Mouse (Mus musculus): ENCODE data around the gene Klhdc8b.

The Klhdc8b gene

DNA sequence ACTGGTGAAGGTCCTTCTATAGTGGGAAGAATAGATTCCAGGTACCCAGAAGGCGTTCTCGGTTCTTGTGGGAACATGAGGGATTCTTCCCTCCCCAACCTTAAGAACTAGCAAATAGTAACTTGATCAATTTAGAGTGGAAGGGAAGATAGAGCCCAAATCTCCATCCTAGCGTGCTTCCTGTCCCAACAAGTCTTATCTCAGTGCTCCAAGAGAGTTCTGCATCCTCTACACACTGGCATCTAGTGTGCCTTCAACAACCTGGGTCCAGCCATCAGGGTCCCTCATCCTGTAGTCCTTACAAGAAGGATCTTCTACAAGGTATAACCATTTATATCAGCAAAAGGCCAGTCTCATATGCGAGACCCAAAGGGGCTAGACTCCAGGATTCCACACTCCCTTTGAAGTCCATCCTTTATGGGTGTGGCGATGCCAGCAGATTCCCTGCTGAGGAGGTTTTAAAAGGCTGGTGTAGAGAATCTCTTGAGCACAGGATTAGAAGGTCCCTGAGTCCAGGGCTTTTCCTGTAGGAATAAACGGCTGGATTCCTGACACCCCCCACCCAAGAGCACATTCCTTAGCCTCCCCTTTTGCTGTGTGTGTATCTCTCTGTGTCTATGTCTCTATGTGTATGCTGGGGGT, 9.7 kb downstream of the Klhdc8b start:
- DNase-seq (ENCODE audit: low spot score) = peak; percentile 51

DNA sequence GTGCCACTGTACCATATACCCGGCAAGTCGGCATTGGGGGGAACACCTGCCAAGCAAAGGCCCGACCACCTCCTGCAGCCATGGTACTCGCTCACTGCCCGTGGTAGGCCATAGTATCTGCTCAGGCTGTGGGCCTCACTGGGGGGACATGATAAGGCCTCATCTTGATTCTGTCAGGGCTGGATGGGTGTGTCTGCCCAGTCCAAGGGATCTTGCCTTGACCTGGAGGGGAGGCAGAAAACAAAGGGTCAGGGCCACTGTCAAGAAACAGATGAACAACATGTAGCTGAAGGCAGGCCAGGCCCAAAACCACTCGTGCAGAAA, 10.2 kb downstream of the Klhdc8b start:
- no peak for DNase-seq (ENCODE audit: low spot score)

DNA sequence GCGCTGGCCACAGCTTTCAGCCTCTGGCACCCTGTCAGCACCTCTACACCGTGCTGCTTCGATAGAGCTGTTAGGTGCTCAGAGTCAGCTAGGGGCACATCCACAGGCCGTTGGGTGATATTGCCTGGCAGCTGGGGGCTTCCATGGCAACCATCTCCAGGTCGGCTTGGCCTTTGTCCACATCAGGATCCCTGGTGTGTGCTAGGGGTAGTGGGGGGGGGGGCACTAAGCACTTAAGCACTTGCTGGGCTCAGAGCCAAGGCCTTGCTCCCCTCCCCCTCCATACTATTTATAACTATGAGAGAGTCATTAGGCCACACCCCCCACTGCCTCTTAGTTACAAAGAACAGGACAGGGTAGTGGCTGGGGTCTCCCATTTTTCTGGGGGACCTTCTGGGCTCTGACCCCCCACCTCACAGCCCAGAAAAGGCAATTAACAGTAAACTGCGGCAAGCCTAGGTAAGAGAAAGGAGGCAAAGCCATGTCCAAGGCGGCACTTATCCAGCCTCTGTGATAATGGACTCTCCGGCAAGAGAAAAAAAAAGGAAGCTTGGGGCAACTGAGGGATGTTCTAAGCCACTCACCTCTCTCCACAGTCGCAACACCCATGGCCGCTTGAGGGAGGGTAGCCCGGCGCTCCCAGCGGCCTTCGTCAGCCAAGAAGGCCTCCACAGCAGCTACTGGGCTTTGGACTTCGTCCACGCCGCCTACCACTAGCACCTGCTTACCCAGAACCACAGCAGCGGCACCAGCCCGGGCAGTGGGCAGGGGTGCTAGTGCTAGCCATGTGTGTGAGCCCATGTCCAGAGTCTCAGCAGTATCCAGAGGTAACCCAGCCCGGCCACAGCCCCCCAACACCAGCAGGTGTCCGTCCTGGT, 10.8 kb downstream of the Klhdc8b start:
- peak; percentile 87 for DNase-seq (ENCODE audit: low spot score)

DNA sequence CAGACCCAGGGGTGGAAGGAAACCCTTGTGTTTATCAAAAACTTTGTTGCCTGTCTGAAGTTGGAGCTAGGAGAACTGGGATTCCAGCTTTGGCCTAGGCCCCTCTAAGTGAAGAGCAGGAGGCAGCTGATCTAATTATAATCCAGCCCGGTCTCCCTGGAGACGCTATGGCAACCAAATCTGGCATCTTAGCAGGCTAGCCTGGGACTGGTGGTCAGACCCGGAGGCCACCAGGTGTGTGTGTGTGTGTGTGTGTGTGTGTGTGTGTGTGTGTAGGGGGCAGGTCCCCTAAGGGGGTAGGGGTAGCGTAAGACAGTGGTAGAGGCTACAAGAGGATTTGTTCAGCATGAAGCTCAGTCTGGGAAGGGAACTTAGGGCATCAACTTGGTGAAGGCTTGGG, 11.5 kb downstream of the Klhdc8b start:
- DNase-seq (ENCODE audit: low spot score) = peak; percentile 93

DNA sequence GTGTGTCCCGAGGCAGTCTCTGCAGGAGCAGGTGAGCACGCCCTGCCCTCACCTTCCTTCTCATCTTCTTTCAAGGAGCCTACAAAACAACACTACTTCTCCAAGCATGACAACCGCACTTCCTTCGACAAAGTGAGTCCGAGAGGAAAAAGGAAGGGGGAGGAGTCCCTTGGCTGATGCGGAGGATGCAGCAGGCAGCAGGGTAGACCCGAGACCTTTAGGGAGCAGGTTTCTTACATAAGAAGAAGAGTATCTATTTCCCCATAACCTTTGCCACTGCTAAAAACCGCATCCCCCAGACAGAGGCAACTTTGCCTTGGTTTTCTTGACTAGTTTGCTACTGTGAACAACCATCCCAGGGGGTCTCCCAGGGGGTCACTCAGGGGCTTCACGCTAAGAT, 16.3 kb downstream of the Klhdc8b start:
- DNase-seq (ENCODE audit: low spot score) = no peak

DNA sequence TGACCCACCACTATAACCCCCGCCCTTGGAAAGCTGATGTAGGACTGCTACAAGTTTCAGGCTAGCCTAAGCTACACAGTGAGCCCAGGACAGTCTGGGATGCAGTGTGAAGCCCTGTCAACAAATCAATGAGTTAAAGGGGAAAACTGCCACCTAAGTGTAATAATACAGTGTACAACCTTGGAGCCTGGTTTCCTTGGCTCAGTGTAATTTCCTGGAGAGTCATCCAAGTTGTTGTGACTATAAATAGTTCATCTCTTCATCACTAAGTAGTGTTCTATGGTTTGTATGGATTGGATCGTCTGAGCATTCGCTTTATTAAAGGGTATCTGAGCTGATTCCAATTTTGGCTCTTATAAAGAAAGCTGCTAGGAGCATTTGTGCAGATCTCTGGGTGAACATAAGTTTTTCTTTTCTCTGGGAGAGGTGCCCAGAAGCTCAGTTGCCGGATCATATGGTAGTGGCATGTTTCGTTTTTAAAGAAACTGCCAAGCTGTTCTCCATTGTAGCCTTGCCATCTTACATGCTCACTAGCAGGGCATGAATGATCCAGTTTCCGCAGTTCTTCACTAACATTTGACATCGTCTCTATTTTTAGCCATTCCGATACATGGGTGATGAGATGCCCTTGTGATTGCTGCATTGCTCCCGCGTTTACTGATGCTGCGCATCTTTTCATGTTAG, 20.0 kb downstream of the Klhdc8b start:
- DNase-seq (ENCODE audit: low spot score) = no peak

DNA sequence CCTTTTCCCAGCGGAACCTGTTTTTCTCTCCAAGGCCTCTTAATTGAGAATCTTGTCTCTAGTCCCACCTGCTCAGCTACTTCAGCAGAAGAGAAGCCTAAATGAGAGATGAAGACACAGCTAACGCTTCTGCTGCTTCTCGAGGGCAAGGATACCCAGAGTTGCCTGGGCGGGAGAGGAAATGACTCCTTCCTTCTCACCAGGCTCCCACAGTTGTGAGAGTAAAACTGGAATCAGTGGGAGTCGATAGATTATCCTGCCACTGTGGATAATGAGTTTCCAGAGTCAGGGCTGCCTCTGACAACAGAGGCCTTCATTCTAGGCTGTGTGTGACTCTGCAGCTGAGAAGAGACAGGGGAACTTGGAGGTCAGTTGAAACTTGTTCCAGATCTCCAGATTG, 20.9 kb downstream of the Klhdc8b start:
- no peak for DNase-seq (ENCODE audit: low spot score)

DNA sequence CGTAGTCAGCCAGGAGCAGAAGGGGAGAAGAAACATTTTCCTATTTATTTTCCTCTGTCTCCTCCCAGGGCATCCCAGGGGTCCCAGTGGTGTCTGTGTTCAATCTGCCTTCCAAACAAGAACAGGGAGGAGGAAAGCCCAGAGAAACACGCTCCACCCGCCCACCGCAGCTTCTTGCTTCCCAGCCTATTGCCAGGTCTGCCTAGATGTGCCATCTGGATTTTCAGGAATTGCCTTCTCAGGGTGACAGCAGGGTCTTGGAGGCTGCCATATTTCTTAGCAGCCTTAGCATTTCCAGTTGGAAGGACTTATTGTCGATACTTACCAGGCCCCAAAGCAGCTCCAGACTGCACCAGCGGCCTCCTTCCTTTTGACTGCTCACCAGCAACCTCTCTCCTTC, 22.2 kb downstream of the Klhdc8b start:
- no peak for DNase-seq (ENCODE audit: low spot score)

DNA sequence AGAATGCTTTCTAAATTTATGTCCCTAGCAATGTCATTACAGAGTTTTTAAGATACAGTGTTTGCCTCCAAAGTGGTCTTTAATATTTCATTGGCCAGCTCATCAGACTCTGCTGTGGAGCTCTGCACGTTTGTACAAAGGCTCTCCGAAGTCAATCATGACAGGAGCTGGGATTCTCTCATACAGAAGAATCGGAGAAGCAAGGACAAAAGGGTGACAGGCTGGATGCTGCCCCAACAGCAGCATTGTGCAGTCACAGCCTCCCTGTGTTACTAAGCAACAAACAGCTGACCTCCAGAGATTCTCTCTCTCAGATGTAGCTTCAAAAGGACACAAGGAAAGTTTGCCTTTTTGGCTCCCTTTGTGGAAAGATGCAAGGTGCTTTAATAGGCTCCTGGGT, 25.2 kb downstream of the Klhdc8b start, which contains the start of gene BC048562:
BC048562 (plus strand) TSS at position 301 of the 400 bp plus-strand sequence.
- DNase-seq (ENCODE audit: low spot score) = no peak

DNA sequence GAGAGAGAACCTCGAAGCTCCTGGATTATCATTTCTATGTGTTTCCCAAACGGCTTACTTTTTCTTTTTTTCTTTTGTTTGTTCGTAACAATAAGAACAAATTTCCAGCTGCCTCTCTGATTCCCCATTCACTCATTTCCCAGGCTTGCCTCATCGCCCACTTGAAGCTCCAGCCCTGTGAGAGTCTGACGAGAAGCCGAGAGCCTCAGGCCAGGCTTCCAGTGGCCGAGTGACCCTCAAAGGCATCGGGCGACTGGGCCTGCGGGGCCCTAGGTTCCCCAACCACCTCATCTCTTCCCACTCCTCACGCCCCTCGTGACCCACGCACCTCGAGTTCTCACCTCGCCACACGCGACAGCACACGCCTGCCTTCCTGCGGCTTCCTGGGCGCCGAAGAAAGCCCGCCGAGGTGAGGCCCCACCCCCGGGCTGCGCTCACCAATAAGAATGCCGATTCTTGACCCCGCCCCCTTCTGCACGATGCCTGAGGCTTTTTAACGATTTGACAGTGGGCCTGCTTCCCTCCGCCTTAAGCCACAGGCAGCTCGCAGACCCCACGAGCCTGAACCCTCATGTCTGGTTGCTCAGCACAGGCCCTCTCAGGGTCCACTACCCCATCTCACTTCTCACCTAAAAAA, 29.8 kb downstream of the Klhdc8b start:
- no peak for DNase-seq (ENCODE audit: low spot score)

DNA sequence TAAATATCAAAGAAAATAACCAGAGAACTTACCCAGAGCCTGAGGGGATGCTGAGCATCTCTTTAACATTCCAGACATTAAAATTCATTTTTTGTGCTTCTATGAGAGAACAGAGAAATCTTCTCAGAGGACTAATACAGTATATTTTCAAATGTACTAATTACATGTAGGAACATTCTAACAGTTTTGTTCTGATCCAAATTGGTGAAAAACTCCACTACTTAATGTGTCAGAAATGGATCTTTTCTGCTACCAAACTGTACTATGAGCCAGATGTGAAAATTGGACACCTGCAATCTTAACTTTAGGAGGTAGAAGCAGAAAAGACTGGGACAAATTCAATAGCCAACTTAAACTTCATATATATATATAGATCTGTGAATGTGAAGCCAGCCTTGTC, 33.0 kb downstream of the Klhdc8b start, which contains the start of gene Ccdc36:
Ccdc36 (minus strand) TSS at position 101 of the 400 bp plus-strand sequence.
- no peak for DNase-seq (ENCODE audit: low spot score)

DNA sequence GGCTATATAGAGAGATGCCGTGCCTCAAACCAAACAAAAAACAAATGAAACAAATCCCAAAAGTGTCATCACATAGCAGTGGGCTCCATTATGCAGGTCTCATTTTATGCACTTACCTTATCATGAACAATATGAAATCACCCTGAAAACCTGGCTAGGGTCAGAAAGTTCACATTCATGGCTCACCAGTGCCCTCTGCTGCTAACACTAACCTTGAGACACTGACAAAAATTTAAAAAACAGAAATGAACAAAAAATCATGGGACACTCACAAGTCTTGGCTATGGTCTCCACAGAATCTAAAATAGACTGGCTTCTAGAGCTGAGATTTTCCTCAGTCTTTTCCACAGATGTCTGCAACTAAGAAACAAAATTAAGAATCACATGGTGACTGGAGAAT, 49.2 kb downstream of the Klhdc8b start:
- peak; percentile 44 for DNase-seq (ENCODE audit: low spot score)

DNA sequence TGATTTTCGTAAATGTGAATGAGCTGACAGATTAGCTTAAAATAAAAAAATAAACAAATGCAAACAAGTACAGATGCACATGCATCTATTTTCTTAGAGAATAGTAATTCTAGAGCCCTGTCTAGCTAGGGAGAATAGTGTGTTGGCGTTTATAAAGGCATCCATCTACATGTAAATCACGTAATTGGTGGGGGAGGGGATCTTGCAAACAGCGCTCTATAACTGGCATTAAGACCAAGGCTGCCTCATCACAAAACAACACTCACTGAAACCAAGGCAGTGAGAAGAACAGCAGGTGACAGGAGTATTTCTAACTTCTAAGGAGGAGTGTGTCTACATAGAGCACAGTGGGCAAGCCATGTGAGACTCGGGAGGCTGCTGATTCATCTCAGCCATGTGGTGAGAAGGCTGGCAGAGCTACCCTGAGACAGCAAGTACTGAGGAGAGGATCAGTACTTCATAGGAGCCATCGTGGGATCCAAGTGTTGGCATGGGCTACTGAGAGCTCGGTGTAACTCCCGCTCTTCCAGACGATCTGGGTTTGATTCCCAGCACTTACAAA, 49.9 kb downstream of the Klhdc8b start:
- DNase-seq (ENCODE audit: low spot score) = no peak

DNA sequence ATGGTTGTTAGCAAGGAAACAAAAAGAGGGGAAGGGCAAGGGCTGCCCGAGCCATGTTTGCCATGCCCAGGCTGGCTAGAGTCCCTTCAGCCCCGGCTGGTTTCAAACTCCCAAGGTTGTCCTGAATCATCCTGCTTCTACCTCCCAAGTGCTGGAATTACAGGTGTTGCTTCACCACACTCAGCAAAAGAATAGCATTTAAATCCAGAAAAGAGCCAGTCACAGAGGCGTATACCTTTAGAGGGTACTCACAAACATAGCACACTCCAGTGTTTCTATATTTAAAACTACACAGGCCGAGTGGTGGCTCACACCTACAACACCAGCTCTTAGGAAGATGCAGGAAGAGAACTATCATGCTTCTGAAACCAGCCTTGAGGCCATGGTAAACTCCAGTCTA, 51.8 kb downstream of the Klhdc8b start:
- DNase-seq (ENCODE audit: low spot score) = no peak

DNA sequence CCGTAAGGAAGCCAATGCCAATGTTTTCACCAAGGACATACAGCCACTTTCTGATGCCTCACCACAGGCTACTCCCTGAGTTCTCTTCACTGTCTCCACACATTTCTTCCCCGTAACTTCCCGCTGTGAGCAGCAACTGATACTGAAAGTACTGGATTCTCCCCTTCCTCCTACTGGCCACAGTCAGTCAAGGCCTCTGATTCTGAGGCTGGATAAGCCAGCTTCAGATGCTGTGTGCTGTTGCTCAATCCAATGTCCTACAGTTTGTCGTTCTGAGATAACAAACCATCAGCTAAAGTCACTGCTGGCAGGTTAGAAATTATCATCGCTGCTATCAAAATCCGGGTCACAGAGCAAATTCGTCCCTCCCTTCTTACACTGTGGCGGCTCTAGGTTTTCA, 56.9 kb downstream of the Klhdc8b start:
- no peak for DNase-seq (ENCODE audit: low spot score)

DNA sequence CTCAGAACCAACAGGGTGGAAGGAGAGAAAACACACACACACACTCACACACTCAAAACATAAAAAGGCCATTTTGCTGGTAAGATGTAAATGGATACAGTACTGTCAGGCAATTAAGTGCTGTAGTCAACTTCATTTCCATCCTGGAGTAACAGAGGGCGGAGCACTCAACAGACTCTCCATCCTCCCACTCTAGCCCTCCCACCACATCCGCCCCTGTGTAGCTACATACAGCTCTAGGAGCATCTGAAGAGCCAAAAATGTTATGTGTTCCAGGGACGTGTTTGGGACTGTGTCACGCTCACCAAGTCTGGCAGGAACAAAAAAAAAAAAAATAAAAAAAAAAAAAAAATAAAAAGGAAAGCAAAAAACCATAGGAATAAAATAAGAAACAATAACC, 58.3 kb downstream of the Klhdc8b start:
- no peak for DNase-seq (ENCODE audit: low spot score)

DNA sequence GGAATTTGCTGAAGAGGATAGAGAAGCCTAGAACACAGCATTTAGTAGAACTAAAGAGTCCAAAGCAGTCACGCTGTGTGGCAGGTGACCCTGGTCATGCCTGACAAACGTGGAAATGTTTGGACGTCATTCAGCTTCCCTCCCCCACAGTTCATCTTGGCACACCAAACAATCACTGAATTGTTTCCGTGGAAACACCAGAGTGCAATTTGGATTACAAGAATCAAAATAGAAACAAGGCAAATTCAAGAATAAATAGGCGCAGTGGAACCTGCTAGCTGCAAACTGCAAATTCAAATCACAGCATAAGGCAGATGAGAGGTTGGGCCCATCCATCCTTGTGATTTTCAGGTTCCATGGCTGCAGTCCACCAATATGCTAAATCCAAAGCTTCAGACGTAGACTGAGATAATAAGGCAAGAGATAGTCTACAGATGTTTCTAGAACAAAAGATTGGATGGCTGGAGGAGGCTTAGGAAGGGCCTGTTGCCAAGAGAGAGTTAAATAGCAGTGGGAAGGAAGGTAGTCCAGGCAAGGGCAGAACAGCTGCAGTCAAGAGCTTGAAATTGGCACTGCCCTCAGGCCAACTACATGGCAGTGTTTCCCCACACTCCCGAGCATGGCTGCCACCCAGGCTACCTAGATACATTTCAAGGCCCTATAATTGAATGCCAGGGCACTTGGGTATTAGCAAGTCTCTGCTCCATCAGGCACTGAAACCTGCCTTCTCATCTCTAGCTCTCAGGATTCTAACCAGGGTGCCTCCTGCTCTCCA, 60.0 kb downstream of the Klhdc8b start:
- DNase-seq (ENCODE audit: low spot score) = no peak

DNA sequence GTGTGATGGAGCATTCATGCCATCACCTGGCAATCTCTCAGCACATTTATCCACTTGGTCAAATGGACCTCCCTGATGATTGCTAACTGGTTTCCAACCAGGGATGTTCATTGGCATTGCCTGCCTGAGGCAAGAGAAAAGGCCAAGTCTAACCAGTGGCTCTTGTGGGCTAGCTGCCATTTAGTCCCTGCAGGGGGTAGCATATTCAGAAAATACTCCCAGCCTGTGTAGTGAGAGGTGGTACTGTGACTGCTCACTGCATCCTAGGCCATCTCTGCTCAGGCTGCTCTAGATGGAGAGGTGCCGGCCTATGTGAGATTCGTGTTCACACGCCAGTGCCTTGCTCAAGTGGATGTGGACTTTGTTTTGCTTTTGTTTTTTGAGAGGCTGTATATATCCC, 63.1 kb downstream of the Klhdc8b start:
- no peak for DNase-seq (ENCODE audit: low spot score)

All from MN1 (cell line).